Mouse (Mus musculus) embryonic fibroblast, embryonic 13.5 days (primary cell): ENCODE results near the gene Hpse2. TPM values are rescaled to one million over a fixed set of nuclear protein-coding genes. Genes with fewer than 3 reads are reported as not detected.

ENCODE experiments used
- H3K27ac ChIP-seq: 2 replicates; pipeline ENCODE4 v1.5.1; 2012; ENCODE audit warnings: low read length, control low read depth, inconsistent platforms; ENCODE audit not compliant: insufficient read depth
- H3K4me1 ChIP-seq: 2 replicates; pipeline ENCODE4 v1.6.1; 2011; ENCODE audit warnings: low read length; ENCODE audit not compliant: control insufficient read depth, insufficient read depth
- H3K4me3 ChIP-seq: 2 replicates; pipeline ENCODE4 v1.5.1; 2011; ENCODE audit warnings: mild to moderate bottlenecking, control low read depth, low read length; ENCODE audit not compliant: insufficient read depth
- CTCF ChIP-seq: IDR thresholded peaks from 2 replicates; pipeline ENCODE4 v1.5.1; 2011; ENCODE audit warnings: mild to moderate bottlenecking, control low read depth, low read length, moderate library complexity, borderline replicate concordance; ENCODE audit not compliant: insufficient read depth
- POLR2A ChIP-seq: IDR thresholded peaks from 2 replicates; pipeline ENCODE4 v1.6.1; 2011; ENCODE audit warnings: low read depth, mild to moderate bottlenecking, control low read depth, low read length, moderate library complexity
- polyA plus RNA-seq: library from polyadenylated mRNA; stranded (reverse); fragments of >200 nt; gene quantifications from 2 replicates; pipeline ENCODE4 v1.2.4, GENCODE M21; 2011; ENCODE audit warnings: low read depth; ENCODE audit not compliant: missing spikeins, insufficient read length

The Hpse2 gene
- polyA plus RNA-seq, 1 experiment: 1.6 TPM

- Histone ChIP-seq H3K4me1 (no peaks in the 10 kb centered on the region), H3K4me3 (no peak overlapping the region), H3K27ac (no peak overlapping the region)
- no peak for TF ChIP-seq CTCF
- no peak for TF ChIP-seq POLR2A
Observed at GRCm38 (mm10) chr19:43064155-43064554, 324.0 kb downstream of the Hpse2 start.

GRCm38 (mm10) chr19:43044506-43044905, 343.6 kb downstream of the Hpse2 start:
- H3K27ac ChIP-seq: no peak overlapping the region
- H3K4me1 ChIP-seq: no peaks in the 10 kb centered on the region
- no peak for TF ChIP-seq CTCF
- no peak overlapping the region for H3K4me3 ChIP-seq

GRCm38 (mm10) chr19:43042721-43043120, 345.4 kb downstream of the Hpse2 start:
- H3K27ac ChIP-seq: no peak overlapping the region
- TF ChIP-seq POLR2A: no peak
- TF ChIP-seq CTCF: no peak
- no peaks in the 10 kb centered on the region for H3K4me1 ChIP-seq
- H3K4me3 ChIP-seq: no peak overlapping the region

GRCm38 (mm10) chr19:43042211-43042610, 345.9 kb downstream of the Hpse2 start:
- H3K4me1 ChIP-seq: no peaks in the 10 kb centered on the region
- TF ChIP-seq CTCF: no peak
- no peak for TF ChIP-seq POLR2A
- no peak overlapping the region for H3K27ac ChIP-seq
- no peak overlapping the region for H3K4me3 ChIP-seq

- no peak overlapping the region for H3K27ac ChIP-seq
- H3K4me1 ChIP-seq: no peaks in the 10 kb centered on the region
- H3K4me3 ChIP-seq: no peak overlapping the region
- no peak for TF ChIP-seq POLR2A
- no peak for TF ChIP-seq CTCF
Observed at GRCm38 (mm10) chr19:43036381-43036780, 351.8 kb downstream of the Hpse2 start.

GRCm38 (mm10) chr19:43027305-43027704, 360.9 kb downstream of the Hpse2 start:
- Histone ChIP-seq H3K27ac (no peak overlapping the region), H3K4me1 (no peaks in the 10 kb centered on the region), H3K4me3 (no peak overlapping the region)
- 0 out of 2 replicates have a peak, but pooled peaks have one; percentile 12 for TF ChIP-seq CTCF
- TF ChIP-seq POLR2A: no peak

- H3K4me3 ChIP-seq: no peak overlapping the region
- TF ChIP-seq CTCF (no peak), POLR2A (no peak)
- no peak overlapping the region for H3K27ac ChIP-seq
- H3K4me1 ChIP-seq: no peaks in the 10 kb centered on the region
Observed at GRCm38 (mm10) chr19:43022611-43023173, 365.5 kb downstream of the Hpse2 start.

- Histone ChIP-seq H3K4me3 (no peak overlapping the region), H3K27ac (no peak overlapping the region), H3K4me1 (no peaks in the 10 kb centered on the region)
- TF ChIP-seq CTCF (no peak), POLR2A (no peak)
Observed at GRCm38 (mm10) chr19:43018792-43019191, 369.4 kb downstream of the Hpse2 start.

- no peak overlapping the region for H3K4me3 ChIP-seq
- TF ChIP-seq POLR2A (no peak), CTCF (no peak)
- H3K4me1 ChIP-seq: no peaks in the 10 kb centered on the region
- no peak overlapping the region for H3K27ac ChIP-seq
Observed at GRCm38 (mm10) chr19:42996406-42996805, 391.7 kb downstream of the Hpse2 start.

- TF ChIP-seq POLR2A (no peak), CTCF (no peak)
- Histone ChIP-seq H3K4me3 (no peak overlapping the region), H3K4me1 (peaks cover 8% of the 10 kb centered on the region), H3K27ac (no peak overlapping the region)
Observed at GRCm38 (mm10) chr19:42988833-42989232, 399.3 kb downstream of the Hpse2 start.

GRCm38 (mm10) chr19:42986315-42986701, 401.8 kb downstream of the Hpse2 start:
- Histone ChIP-seq H3K27ac (0 out of 2 replicates have a peak overlapping the region, but pooled peaks have one; percentile 47), H3K4me1 (peaks cover 8% of the 10 kb centered on the region), H3K4me3 (no peak overlapping the region)
- TF ChIP-seq POLR2A (no peak), CTCF (no peak)
